Mouse (Mus musculus) neural tube, embryonic 13.5 days (tissue): ENCODE data around the gene Amh. TPM values are rescaled to one million over a fixed set of nuclear protein-coding genes. Genes with fewer than 3 reads are reported as not detected.
"Not testable (repeated sequence)": the region's sequence is repeated elsewhere in the genome, so short reads cannot be mapped to it uniquely, and the experiment has no call there.

Experiments used
- ATAC-seq: fragments of 200-750 bp; cut with Nextera tagmentation; 2 replicates; pipeline ENCODE4 v1.8.0; 2017; ENCODE audit warnings: low read depth, mild to moderate bottlenecking, moderate TSS enrichment, moderate library complexity
- H3K27ac ChIP-seq: fragments of 300-500 bp; sonication (generic); replicated peaks from 2 replicates; pipeline ENCODE4 v1.5.1; 2015; ENCODE audit warnings: moderate library complexity, mild to moderate bottlenecking, inconsistent platforms
- H3K27me3 ChIP-seq: fragments of 300-500 bp; sonication (generic); 2 replicates; pipeline ENCODE4 v1.6.1; 2015; ENCODE audit warnings: mild to moderate bottlenecking, inconsistent platforms
- H3K36me3 ChIP-seq: fragments of 300-500 bp; sonication (generic); 2 replicates; pipeline ENCODE4 v1.6.1; 2015; ENCODE audit warnings: mild to moderate bottlenecking, inconsistent platforms
- H3K4me1 ChIP-seq: fragments of 300-500 bp; sonication (generic); replicated peaks from 2 replicates; pipeline ENCODE4 v1.6.1; 2015; ENCODE audit warnings: inconsistent platforms
- H3K4me2 ChIP-seq: fragments of 300-500 bp; sonication (generic); 2 replicates; pipeline ENCODE4 v1.6.1; 2015; ENCODE audit warnings: inconsistent platforms, mild to moderate bottlenecking, moderate library complexity
- H3K4me3 ChIP-seq: fragments of 300-500 bp; sonication (generic); 2 replicates; pipeline ENCODE4 v1.5.1; 2015; ENCODE audit warnings: mild to moderate bottlenecking, inconsistent platforms
- H3K9ac ChIP-seq: fragments of 300-500 bp; sonication (generic); 2 replicates; pipeline ENCODE4 v1.6.1; 2015; ENCODE audit warnings: moderate library complexity, mild to moderate bottlenecking, inconsistent platforms
- H3K9me3 ChIP-seq: fragments of 300-500 bp; sonication (generic); 2 replicates; pipeline ENCODE4 v1.6.1; 2016; ENCODE audit warnings: inconsistent platforms
- WGBS: fragments of 180-500 bp; shearing (Covaris S2); methylation state at CpG from one replicate; pipeline ENCODE4 v1.1.7; 2015; 5-methylcytosine and 5-hydroxymethylcytosine counted together
- polyA plus RNA-seq: library from polyadenylated mRNA; unstranded; fragments of >200 nt; fragmentation: Nextera tagmentation; extraction: Ambion mirVana; gene quantifications from 2 replicates; pipeline ENCODE4 v1.2.1, GENCODE M21; 2015

Gene Amh
- polyA plus RNA-seq, 1 experiment from 2014 or later = 0.11 TPM

DNA sequence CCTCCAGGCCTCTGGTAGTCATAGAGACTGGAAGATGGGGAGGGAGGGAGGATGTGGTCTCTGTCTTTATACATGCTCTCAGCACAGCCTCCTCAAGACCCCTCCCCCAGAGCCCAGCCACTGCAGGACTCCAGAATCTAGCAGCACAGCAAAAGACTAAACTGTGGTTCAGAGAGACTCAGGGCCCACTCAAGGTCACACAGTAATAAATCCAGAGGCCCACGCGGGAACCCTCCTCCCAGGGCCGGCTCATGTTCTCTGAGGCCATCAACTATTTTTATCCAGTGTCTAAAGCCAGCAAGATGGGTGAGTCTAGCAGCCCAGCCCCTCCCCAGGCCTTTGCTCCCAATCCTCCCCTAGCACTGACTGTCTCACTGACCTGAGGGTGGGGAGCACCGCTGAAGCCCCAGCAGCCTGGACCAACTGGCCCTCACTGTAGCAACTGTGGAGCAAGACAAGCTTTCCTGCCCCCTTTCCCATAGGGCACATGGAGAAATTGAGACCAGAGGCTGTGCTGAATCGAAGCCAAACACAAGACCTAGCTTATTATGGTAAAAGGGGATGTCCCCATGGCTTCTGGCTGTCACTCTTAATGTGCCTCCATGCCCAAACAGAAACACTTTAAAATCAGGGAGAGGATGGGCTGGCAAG is 7.5 kb downstream of the Amh start:
- H3K36me3 ChIP-seq = no peaks in the 10 kb centered on the region
- H3K4me1 ChIP-seq = peaks cover 24% of the 10 kb centered on the region
- no peak overlapping the region for H3K27ac ChIP-seq
- WGBS = 60% methylated on average over 5 of the region's 5 CpGs
- no peak overlapping the region for H3K4me3 ChIP-seq
- ATAC-seq = no peak
- H3K9me3 ChIP-seq = no peaks in the 10 kb centered on the region
- peaks cover 47% of the 10 kb centered on the region for H3K27me3 ChIP-seq
- no peak overlapping the region for H3K4me2 ChIP-seq
- peak overlapping the region; percentile 43; the same call in 1 of the 2 replicates for H3K9ac ChIP-seq

DNA sequence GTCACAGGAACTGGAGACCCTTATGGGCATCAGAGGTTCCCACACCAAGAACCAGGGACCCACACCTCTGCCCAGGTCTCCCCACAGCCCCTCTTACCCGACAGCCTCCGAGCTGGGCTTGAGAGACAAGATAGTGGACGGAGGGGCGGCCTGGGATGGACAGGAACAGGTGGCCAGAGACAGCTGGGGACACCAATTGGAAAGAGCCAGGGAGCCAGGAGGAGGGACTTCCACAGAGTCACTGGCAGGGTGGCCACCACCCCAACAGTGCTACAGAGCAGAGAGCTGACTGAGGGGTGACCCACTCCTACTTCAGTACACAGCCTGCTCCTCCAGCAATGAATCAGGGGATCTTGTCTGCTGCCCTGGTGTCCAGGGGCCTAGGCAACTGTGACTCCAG is 8.3 kb downstream of the Amh start, which contains the start of gene Jsrp1:
Gene Jsrp1, minus strand, starts transcription at position 133 of the 400 bp plus-strand sequence.
- H3K4me2 ChIP-seq = no peak within 1 kb of the TSS
- peaks cover 16% of the 10 kb centered on the region for H3K4me1 ChIP-seq
- H3K9me3 ChIP-seq = no peaks in the 10 kb centered on the region
- no peaks in the 10 kb centered on the region for H3K36me3 ChIP-seq
- 83% methylated on average over 4 of the region's 4 CpGs for WGBS
- no peak within 1 kb of the TSS for H3K27ac ChIP-seq
- H3K27me3 ChIP-seq = peaks cover 42% of the 10 kb centered on the region
- H3K9ac ChIP-seq = no peak within 1 kb of the TSS
- no peak for ATAC-seq
- no peak within 1 kb of the TSS for H3K4me3 ChIP-seq

DNA sequence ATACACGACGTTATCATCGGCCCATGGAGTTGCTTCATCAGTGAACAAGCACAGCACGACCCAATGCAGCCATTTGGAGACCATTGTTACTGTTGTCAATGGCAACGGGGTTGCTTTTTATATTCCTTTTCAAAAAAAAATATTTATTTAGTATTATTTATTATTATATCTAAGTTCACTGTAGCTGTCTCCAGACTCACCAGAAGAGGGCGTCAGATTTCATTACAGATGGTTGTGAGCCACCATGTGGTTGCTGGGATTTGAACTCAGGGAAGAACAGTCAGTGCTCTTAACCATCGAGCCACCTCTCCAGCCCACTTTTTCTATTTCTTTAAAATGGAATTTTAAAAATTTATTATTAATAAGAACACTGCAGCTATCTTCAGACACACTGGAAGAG is 9.8 kb downstream of the Amh start:
- H3K9ac ChIP-seq = no peak overlapping the region
- H3K9me3 ChIP-seq = no peaks in the 10 kb centered on the region
- H3K36me3 ChIP-seq = no peaks in the 10 kb centered on the region
- WGBS = 64% methylated on average over 7 of the region's 7 CpGs
- no peak for ATAC-seq
- peaks cover 28% of the 10 kb centered on the region for H3K27me3 ChIP-seq
- no peak overlapping the region for H3K4me2 ChIP-seq
- H3K4me3 ChIP-seq = no peak overlapping the region
- no peak overlapping the region for H3K27ac ChIP-seq
- H3K4me1 ChIP-seq = peaks cover 6% of the 10 kb centered on the region

DNA sequence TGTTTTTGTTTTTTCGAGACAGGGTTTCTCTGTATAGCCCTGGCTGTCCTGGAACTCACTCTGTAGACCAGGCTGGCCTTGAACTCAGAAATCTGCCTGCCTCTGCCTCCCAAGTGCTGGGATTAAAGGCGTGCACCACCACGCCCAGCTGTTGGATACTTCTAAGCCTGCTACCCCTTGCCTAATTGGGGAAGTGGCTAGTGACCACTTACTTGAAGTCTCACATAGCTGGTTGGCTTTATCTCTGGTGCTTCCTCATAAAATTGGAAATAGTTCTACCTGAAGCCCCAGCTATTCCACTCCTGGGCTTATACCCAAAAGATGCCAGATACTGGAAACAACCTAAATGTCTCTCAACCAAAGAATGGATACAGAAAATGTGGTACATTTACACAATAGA is 11.3 kb downstream of the Amh start:
- not testable (repeated sequence) for H3K9me3 ChIP-seq, H3K9ac ChIP-seq, H3K36me3 ChIP-seq, H3K4me1 ChIP-seq, H3K27ac ChIP-seq, H3K4me2 ChIP-seq, H3K4me3 ChIP-seq, ATAC-seq
- 86% methylated on average over 3 of the region's 3 CpGs for WGBS
- peaks cover 14% of the 10 kb centered on the region; the same call in 1 of the 2 replicates for H3K27me3 ChIP-seq

DNA sequence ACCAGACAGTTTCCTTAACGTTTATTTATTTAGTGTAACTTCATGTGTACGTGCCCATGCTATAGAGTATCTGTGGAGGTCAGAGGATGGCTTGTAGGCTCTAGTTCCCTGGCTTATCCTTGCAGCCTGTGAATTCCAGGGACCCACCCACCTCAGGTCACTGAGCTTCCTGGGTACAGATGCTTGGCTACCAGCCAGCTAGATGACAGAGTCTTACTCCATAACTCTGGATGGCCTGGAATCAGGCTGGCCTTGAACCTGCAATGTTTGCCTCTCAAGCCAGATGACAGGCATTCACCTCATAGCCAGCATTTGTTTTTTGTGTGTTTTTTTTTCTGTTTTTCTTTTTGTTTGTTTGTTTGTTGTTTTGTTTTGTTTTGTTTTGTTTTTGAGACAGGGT is 12.1 kb downstream of the Amh start:
- Histone ChIP-seq H3K36me3 (no peaks in the 10 kb centered on the region), H3K4me2 (no peak overlapping the region), H3K27ac (no peak overlapping the region), H3K9me3 (no peaks in the 10 kb centered on the region), H3K9ac (no peak overlapping the region), H3K4me1 (no peaks in the 10 kb centered on the region), H3K27me3 (peaks cover 7% of the 10 kb centered on the region; the same call in 1 of the 2 replicates), H3K4me3 (no peak overlapping the region)
- ATAC-seq = no peak
- 73% methylated on average over 2 of the region's 2 CpGs for WGBS

DNA sequence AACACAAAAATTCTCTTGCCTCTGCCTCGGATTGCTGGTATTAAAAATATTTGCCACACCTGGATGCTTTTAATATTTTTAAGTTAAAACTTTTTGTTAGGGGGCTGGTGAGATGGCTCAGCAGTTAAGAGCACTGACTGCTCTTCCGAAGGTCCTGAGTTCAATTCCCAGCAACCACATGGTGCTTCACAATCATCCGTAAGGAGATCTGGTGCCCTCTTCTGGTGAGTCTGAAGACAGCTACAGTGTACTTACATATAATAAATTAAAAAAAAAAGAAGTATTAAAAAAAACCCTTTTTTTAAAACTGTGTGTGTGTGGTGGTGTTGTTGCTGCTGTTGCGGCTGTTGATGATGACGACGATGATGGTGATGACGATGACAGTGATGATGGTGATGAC is 12.9 kb downstream of the Amh start:
- ATAC-seq, H3K4me3 ChIP-seq, H3K36me3 ChIP-seq, H3K27ac ChIP-seq, H3K9me3 ChIP-seq, H3K4me2 ChIP-seq, H3K9ac ChIP-seq, H3K27me3 ChIP-seq, H3K4me1 ChIP-seq: not testable (repeated sequence)
- 79% methylated on average over 7 of the region's 7 CpGs for WGBS

DNA sequence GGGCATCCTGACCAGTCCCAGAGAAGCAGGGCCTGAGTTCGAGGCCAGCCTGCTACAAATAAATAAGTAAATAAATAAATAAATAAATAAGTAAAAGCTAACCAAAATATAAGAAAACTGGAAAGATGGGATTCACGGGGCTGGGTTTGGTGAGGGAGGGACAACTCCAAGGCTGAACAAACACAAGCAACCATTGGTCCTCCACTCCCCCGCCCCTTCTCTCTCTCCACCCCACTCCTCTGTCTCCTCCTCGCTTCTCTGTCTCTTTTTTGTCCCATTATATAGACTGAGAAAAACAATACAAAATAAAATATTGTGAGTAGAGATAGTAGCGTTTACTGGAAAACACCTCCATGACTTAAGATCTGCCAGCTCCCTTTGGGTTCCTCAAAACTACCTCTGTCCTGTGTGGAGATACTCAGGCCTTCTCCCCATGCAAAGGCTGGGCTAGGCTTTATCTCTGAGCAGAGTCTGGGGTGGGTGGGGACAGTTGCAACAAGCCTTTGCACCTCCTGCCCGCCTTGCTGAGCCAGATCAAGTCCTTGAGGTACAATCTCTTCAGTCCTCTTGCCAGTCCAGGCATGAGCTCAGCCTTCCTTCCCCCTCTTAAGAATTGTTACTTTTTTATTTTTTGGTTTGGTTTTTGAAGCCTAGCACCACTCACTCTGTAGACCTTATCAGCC is 13.7 kb downstream of the Amh start:
- Histone ChIP-seq H3K27me3 (no peaks in the 10 kb centered on the region), H3K9ac (no peak overlapping the region), H3K4me3 (no peak overlapping the region), H3K27ac (no peak overlapping the region), H3K36me3 (no peaks in the 10 kb centered on the region), H3K4me1 (no peaks in the 10 kb centered on the region), H3K9me3 (no peaks in the 10 kb centered on the region), H3K4me2 (no peak overlapping the region)
- WGBS = 53% methylated on average over 6 of the region's 6 CpGs
- ATAC-seq = no peak

DNA sequence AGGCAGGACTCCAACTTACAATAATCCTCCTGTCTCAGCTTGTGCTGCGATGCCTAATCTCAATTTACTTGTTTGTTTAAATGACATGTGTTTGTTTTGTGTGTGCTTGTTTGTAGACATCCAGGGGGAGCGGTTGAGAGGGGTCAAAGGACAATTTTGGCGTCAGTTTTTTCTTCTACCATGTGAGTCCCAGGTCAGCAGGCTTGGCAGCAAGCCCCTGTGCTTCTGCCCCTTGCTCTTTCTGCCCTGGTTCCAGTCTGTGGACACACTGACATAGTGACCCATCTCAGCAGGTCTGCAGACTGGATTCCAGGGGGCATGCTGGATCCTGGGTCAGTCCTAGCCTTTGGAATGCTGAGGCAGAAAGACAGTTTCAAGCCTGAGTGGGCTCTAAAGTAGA is 14.4 kb downstream of the Amh start:
- 63% methylated on average over 3 of the region's 3 CpGs for WGBS
- no peak for ATAC-seq
- Histone ChIP-seq H3K9me3 (no peaks in the 10 kb centered on the region), H3K4me2 (no peak overlapping the region), H3K27me3 (no peaks in the 10 kb centered on the region), H3K4me1 (no peaks in the 10 kb centered on the region), H3K4me3 (no peak overlapping the region), H3K27ac (no peak overlapping the region), H3K36me3 (no peaks in the 10 kb centered on the region), H3K9ac (no peak overlapping the region)

DNA sequence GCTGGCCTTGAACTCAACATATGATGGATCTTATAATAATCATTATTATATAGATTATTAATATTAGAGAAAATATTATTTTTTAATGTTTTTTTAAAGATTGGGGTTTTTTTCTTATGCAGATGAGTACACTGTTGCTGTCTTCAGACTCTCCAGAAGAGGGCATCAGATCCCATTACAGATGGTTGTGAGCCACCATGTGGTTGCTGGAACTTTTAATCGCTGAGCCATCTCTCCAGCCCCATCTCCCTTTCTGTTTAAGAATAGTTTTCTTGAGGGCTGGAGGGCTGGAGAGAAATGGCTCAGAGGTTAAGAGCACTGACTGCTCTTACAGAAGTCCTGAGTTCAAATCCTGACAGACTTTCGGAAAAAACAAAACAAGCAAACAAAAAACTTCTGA is 16.9 kb downstream of the Amh start:
- Histone ChIP-seq H3K4me3 (no peak overlapping the region), H3K27ac (no peak overlapping the region), H3K9me3 (no peaks in the 10 kb centered on the region), H3K27me3 (no peaks in the 10 kb centered on the region), H3K4me1 (no peaks in the 10 kb centered on the region), H3K36me3 (no peaks in the 10 kb centered on the region), H3K4me2 (no peak overlapping the region), H3K9ac (no peak overlapping the region)
- WGBS = 34% methylated on average over 2 of the region's 2 CpGs
- no peak for ATAC-seq

DNA sequence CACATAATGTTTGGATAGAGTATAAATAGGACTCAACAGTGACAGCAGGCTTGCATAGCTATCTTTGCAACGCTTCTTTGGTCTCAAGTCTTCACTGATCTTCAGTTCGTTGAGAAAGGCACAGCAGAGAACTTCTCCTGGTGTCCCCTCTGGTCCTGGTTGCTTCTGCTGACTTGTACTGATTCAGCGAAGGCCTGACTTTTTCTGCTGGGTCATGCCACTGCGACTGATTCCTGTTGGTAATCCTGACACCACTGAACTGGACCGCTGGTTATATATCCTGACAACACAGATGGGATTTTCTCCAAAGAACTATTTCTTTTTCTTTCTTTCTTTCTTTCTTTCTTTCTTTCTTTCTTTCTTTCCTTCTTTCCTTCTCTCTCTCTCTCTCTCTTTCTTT is 17.5 kb downstream of the Amh start:
- Histone ChIP-seq H3K9ac (no peak overlapping the region), H3K4me2 (no peak overlapping the region), H3K27me3 (no peaks in the 10 kb centered on the region), H3K4me3 (no peak overlapping the region), H3K36me3 (no peaks in the 10 kb centered on the region), H3K4me1 (peaks cover 2% of the 10 kb centered on the region), H3K9me3 (no peaks in the 10 kb centered on the region), H3K27ac (no peak overlapping the region)
- ATAC-seq = no peak
- WGBS = 86% methylated on average over 5 of the region's 5 CpGs

DNA sequence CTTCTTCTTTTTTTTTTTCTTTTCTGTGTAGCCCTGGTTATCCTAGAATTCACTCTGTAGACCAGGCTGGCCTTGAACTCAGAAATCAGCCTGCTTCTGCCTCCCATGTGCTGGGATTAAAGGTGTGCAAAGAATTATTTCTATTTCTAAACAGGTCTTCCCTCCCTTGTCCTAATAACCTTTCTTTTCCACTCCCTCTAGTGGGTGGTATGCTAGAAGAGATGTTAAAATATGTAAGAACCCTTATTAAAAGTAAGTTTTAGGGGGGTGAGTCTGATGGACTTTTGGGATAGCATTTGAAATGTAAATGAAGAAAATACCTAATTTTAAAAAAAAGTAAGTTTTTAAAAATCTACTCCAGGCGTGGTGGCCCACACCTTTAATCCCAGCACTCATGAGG is 18.3 kb downstream of the Amh start:
- Histone ChIP-seq H3K9me3 (no peaks in the 10 kb centered on the region), H3K36me3 (no peaks in the 10 kb centered on the region), H3K4me1 (peaks cover 10% of the 10 kb centered on the region), H3K27ac (no peak overlapping the region), H3K9ac (no peak overlapping the region), H3K4me2 (no peak overlapping the region), H3K4me3 (no peak overlapping the region), H3K27me3 (no peaks in the 10 kb centered on the region)
- ATAC-seq = no peak
- 83% methylated on average over 1 of the region's 1 CpGs for WGBS

DNA sequence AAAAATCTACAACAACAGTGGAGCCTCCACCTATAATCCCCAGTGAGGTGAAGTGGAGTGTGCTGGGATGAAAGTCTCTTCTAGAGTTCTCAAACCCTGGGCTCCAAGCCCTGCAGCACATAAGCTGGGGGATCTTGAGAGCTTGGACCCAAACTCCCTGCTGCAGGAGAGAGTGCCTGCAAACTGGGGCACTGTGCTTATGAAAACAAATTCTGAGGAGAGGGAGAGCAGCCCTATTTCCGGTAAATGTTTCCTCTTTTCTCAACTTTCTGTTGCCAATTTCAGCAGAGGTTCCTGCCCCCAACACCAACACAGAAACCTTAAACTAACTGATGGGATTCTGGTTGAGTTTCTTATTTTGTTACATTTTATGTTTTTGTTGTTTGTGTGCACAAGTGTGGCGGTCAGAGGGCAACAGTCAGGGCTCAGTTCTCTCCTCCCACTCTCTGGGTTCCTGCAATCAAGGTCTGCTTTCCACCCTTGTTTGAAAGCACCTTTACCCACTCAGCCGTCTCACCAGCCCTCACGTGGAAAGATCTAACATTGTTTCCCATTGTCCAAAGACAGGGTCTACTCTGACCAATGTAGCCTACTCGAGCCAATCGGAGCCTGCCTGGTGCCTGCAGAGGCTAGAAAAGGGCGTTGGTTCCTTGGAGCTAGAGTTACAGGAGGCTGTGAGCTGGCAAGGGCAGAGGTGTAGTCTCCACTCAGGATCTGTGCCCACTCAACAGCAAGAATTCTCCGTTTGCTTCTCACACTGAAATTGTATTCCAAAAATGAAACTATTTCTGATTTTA is 19.0 kb downstream of the Amh start:
- no peak overlapping the region for H3K9ac ChIP-seq
- no peak for ATAC-seq
- H3K4me3 ChIP-seq = no peak overlapping the region
- H3K4me1 ChIP-seq = peaks cover 15% of the 10 kb centered on the region
- no peak overlapping the region for H3K4me2 ChIP-seq
- peaks cover 4% of the 10 kb centered on the region for H3K36me3 ChIP-seq
- H3K27me3 ChIP-seq = no peaks in the 10 kb centered on the region
- H3K9me3 ChIP-seq = no peaks in the 10 kb centered on the region
- H3K27ac ChIP-seq = no peak overlapping the region
- 68% methylated on average over 8 of the region's 8 CpGs for whole genome bisulfite sequencing
